Mouse (Mus musculus) lung, postnatal 0 days (tissue): Measurements from ENCODE around the gene Vmn2r63.

Experiments
- CTCF ChIP-seq: IDR thresholded peaks from 2 replicates; pipeline ENCODE4 v1.5.1; 2016; ENCODE audit warnings: antibody characterized with exemption, mild to moderate bottlenecking
- EP300 ChIP-seq: IDR thresholded peaks from 2 replicates; pipeline ENCODE4 v1.6.1; 2016; ENCODE audit warnings: antibody characterized with exemption, mild to moderate bottlenecking, control low read depth

- TF ChIP-seq CTCF, result no peak
- no peak for TF ChIP-seq EP300
These were observed 46.5 kb upstream of the Vmn2r63 start for GRCm38 (mm10) chr7:42980098-42980497.
